Mouse (Mus musculus): ENCODE data around the gene Mslnl. TPM values are rescaled to one million over a fixed set of nuclear protein-coding genes. Genes with fewer than 3 reads are reported as not detected.

Gene Mslnl
- polyA plus RNA-seq, 1 experiment: not detected

GRCm38 (mm10) chr17:25792615-25793014 lies 56.8 kb downstream of the Mslnl start, which contains the start of gene Fam173a:
Gene Fam173a, minus strand, starts transcription at chr17:25792901.
- TF ChIP-seq POLR2A (IDR thresholded peaks at IDR 0.05; ENCODE audit: low read depth, low read length): no peak
- TF ChIP-seq CTCF (IDR thresholded peaks at IDR 0.05; ENCODE audit: borderline replicate concordance, insufficient read depth, low read length): no peak
- Histone ChIP-seq H3K4me3 (ENCODE audit: insufficient read depth, low read length) (peak within 1 kb of the TSS; percentile 55), H3K4me1 (ENCODE audit: control insufficient read depth, insufficient read depth, low read length) (peaks cover 7% of the 10 kb centered on the region; the same call in 1 of the 2 replicates), H3K27ac (ENCODE audit: insufficient read depth, low read length) (peak within 1 kb of the TSS; percentile 86)

- Histone ChIP-seq H3K4me3 (ENCODE audit: insufficient read depth, low read length) (no peak overlapping the region), H3K4me1 (ENCODE audit: control insufficient read depth, insufficient read depth, low read length) (peaks cover 7% of the 10 kb centered on the region; the same call in 1 of the 2 replicates), H3K27ac (ENCODE audit: insufficient read depth, low read length) (no peak overlapping the region)
- no peak for TF ChIP-seq POLR2A (IDR thresholded peaks at IDR 0.05; ENCODE audit: low read depth, low read length)
- TF ChIP-seq CTCF (IDR thresholded peaks at IDR 0.05; ENCODE audit: borderline replicate concordance, insufficient read depth, low read length): no peak
Observed at GRCm38 (mm10) chr17:25794197-25794596, 58.4 kb downstream of the Mslnl start.

GRCm38 (mm10) chr17:25794998-25795397 lies 59.2 kb downstream of the Mslnl start:
- H3K4me3 ChIP-seq (ENCODE audit: insufficient read depth, low read length): no peak overlapping the region
- peaks cover 7% of the 10 kb centered on the region; the same call in 1 of the 2 replicates for H3K4me1 ChIP-seq (ENCODE audit: control insufficient read depth, insufficient read depth, low read length)
- no peak overlapping the region for H3K27ac ChIP-seq (ENCODE audit: insufficient read depth, low read length)
- TF ChIP-seq CTCF (IDR thresholded peaks at IDR 0.05; ENCODE audit: borderline replicate concordance, insufficient read depth, low read length): no peak
- TF ChIP-seq POLR2A (IDR thresholded peaks at IDR 0.05; ENCODE audit: low read depth, low read length): no peak

GRCm38 (mm10) chr17:25795609-25796092 lies 59.8 kb downstream of the Mslnl start, which contains the start of gene AC134908.4:
Gene AC134908.4, minus strand, starts transcription at chr17:25795659.
- TF ChIP-seq POLR2A (IDR thresholded peaks at IDR 0.05; ENCODE audit: low read depth, low read length): no peak
- TF ChIP-seq CTCF (IDR thresholded peaks at IDR 0.05; ENCODE audit: borderline replicate concordance, insufficient read depth, low read length): no peak
- H3K27ac ChIP-seq (ENCODE audit: insufficient read depth, low read length): no peak within 1 kb of the TSS

GRCm38 (mm10) chr17:25796211-25796771 lies 60.4 kb downstream of the Mslnl start:
- Histone ChIP-seq H3K4me3 (ENCODE audit: insufficient read depth, low read length) (peak overlapping the region; percentile 76), H3K27ac (ENCODE audit: insufficient read depth, low read length) (no peak overlapping the region), H3K4me1 (ENCODE audit: control insufficient read depth, insufficient read depth, low read length) (peaks cover 7% of the 10 kb centered on the region; the same call in 1 of the 2 replicates)
- TF ChIP-seq POLR2A (IDR thresholded peaks at IDR 0.05; ENCODE audit: low read depth, low read length): no peak
- no peak for TF ChIP-seq CTCF (IDR thresholded peaks at IDR 0.05; ENCODE audit: borderline replicate concordance, insufficient read depth, low read length)

More at GRCm38 (mm10) chr17:25795609-25796092, 59.8 kb downstream of the Mslnl start, which contains the start of gene AC134908.4:
- Histone ChIP-seq H3K4me3 (ENCODE audit: insufficient read depth, low read length) (peak within 1 kb of the TSS; percentile 76), H3K4me1 (ENCODE audit: control insufficient read depth, insufficient read depth, low read length) (peaks cover 7% of the 10 kb centered on the region; the same call in 1 of the 2 replicates)

- Histone ChIP-seq H3K4me3 (ENCODE audit: insufficient read depth, low read length) (peak within 1 kb of the TSS; percentile 76), H3K4me1 (ENCODE audit: control insufficient read depth, insufficient read depth, low read length) (peaks cover 7% of the 10 kb centered on the region; the same call in 1 of the 2 replicates), H3K27ac (ENCODE audit: insufficient read depth, low read length) (no peak within 1 kb of the TSS)
- TF ChIP-seq POLR2A (IDR thresholded peaks at IDR 0.05; ENCODE audit: low read depth, low read length) (no peak), CTCF (IDR thresholded peaks at IDR 0.05; ENCODE audit: borderline replicate concordance, insufficient read depth, low read length) (no peak)
Observed at GRCm38 (mm10) chr17:25796951-25797369, 61.1 kb downstream of the Mslnl start, which contains the start of gene Metrn. Gene Metrn, minus strand, starts transcription at chr17:25797136.

Other genes with a start within 250 kb of the Mslnl start
- not detected in 2 replicates for gene Sstr5, start 238.8 kb upstream of the Mslnl start, polyA plus RNA-seq (2011; ENCODE audit: insufficient read length, low read depth, missing spikeins)
- 0.27 and 0.28 TPM in 2 replicates for gene Sox8, start 165.4 kb upstream of the Mslnl start, polyA plus RNA-seq (2011; ENCODE audit: insufficient read length, low read depth, missing spikeins)
- gene Lmf1, start 157.0 kb upstream of the Mslnl start, polyA plus RNA-seq (2011; ENCODE audit: insufficient read length, low read depth, missing spikeins): 15.2 and 19.2 TPM in 2 replicates
- gene Gng13, start 18.9 kb upstream of the Mslnl start, polyA plus RNA-seq (2011; ENCODE audit: insufficient read length, low read depth, missing spikeins): not detected in 2 replicates
- 9.0 and 10.7 TPM in 2 replicates for gene Chtf18, start 8.6 kb upstream of the Mslnl start, polyA plus RNA-seq (2011; ENCODE audit: insufficient read length, low read depth, missing spikeins)
- gene Rpusd1, start 8.4 kb upstream of the Mslnl start, polyA plus RNA-seq (2011; ENCODE audit: insufficient read length, low read depth, missing spikeins): 10.0 and 13.0 TPM in 2 replicates
- 2.3 and 3.3 TPM in 2 replicates for gene Msln, start 18.3 kb downstream of the Mslnl start, polyA plus RNA-seq (2011; ENCODE audit: insufficient read length, low read depth, missing spikeins)
- gene Narfl, start 37.7 kb downstream of the Mslnl start, polyA plus RNA-seq (2011; ENCODE audit: insufficient read length, low read depth, missing spikeins): 14.6 and 20.3 TPM in 2 replicates
- gene Haghl, start 49.6 kb downstream of the Mslnl start, polyA plus RNA-seq (2011; ENCODE audit: insufficient read length, low read depth, missing spikeins): 18.1 and 23.8 TPM in 2 replicates
- not detected in 2 replicates for gene Ccdc78, start 50.5 kb downstream of the Mslnl start, polyA plus RNA-seq (2011; ENCODE audit: insufficient read length, low read depth, missing spikeins)
- 25.4 and 26.4 TPM in 2 replicates for gene Fam173a, start 56.9 kb downstream of the Mslnl start, polyA plus RNA-seq (2011; ENCODE audit: insufficient read length, low read depth, missing spikeins)
- 2.0 TPM in 1 of 2 replicates, not detected in the other for gene AC134908.4, start 59.6 kb downstream of the Mslnl start, polyA plus RNA-seq (2011; ENCODE audit: insufficient read length, low read depth, missing spikeins)
- 24.8 and 33.5 TPM in 2 replicates for gene Metrn, start 61.1 kb downstream of the Mslnl start, polyA plus RNA-seq (2011; ENCODE audit: insufficient read length, low read depth, missing spikeins)
- gene Fbxl16, start 73.0 kb downstream of the Mslnl start, polyA plus RNA-seq (2011; ENCODE audit: insufficient read length, low read depth, missing spikeins): 4.1 and 4.7 TPM in 2 replicates
- 13.0 and 14.5 TPM in 2 replicates for gene Wdr24, start 87.6 kb downstream of the Mslnl start, polyA plus RNA-seq (2011; ENCODE audit: insufficient read length, low read depth, missing spikeins)
- gene Jmjd8, start 92.8 kb downstream of the Mslnl start, polyA plus RNA-seq (2011; ENCODE audit: insufficient read length, low read depth, missing spikeins): 24.4 and 27.9 TPM in 2 replicates
- 115 and 118 TPM in 2 replicates for gene Stub1, start 97.4 kb downstream of the Mslnl start, polyA plus RNA-seq (2011; ENCODE audit: insufficient read length, low read depth, missing spikeins)
- 1.8 and 2.1 TPM in 2 replicates for gene Rhbdl1, start 101.3 kb downstream of the Mslnl start, polyA plus RNA-seq (2011; ENCODE audit: insufficient read length, low read depth, missing spikeins)
- 0.63 TPM in 1 of 2 replicates, not detected in the other for gene Gm20683, start 105.7 kb downstream of the Mslnl start, polyA plus RNA-seq (2011; ENCODE audit: insufficient read length, low read depth, missing spikeins)
- 21.0 and 29.7 TPM in 2 replicates for gene Rhot2, start 108.8 kb downstream of the Mslnl start, polyA plus RNA-seq (2011; ENCODE audit: insufficient read length, low read depth, missing spikeins)
- gene Wdr90, start 125.5 kb downstream of the Mslnl start, polyA plus RNA-seq (2011; ENCODE audit: insufficient read length, low read depth, missing spikeins): 5.9 and 11.4 TPM in 2 replicates
- 7.1 and 9.8 TPM in 2 replicates for gene Mcrip2, start 132.7 kb downstream of the Mslnl start, polyA plus RNA-seq (2011; ENCODE audit: insufficient read length, low read depth, missing spikeins)
- 14.4 and 19.7 TPM in 2 replicates for gene Mettl26, start 139.0 kb downstream of the Mslnl start, polyA plus RNA-seq (2011; ENCODE audit: insufficient read length, low read depth, missing spikeins)
- 0.38 and 0.83 TPM in 2 replicates for gene Wfikkn1, start 144.8 kb downstream of the Mslnl start, polyA plus RNA-seq (2011; ENCODE audit: insufficient read length, low read depth, missing spikeins)
- gene Rab40c, start 183.7 kb downstream of the Mslnl start, polyA plus RNA-seq (2011; ENCODE audit: insufficient read length, low read depth, missing spikeins): 21.5 and 23.9 TPM in 2 replicates
- gene Pigq, start 208.9 kb downstream of the Mslnl start, polyA plus RNA-seq (2011; ENCODE audit: insufficient read length, low read depth, missing spikeins): 47.8 and 48.0 TPM in 2 replicates
- gene Nhlrc4, start 208.9 kb downstream of the Mslnl start, polyA plus RNA-seq (2011; ENCODE audit: insufficient read length, low read depth, missing spikeins): not detected in 2 replicates
- gene A930017K11Rik, start 216.5 kb downstream of the Mslnl start, polyA plus RNA-seq (2011; ENCODE audit: insufficient read length, low read depth, missing spikeins): not detected in 2 replicates
- 10.1 and 10.9 TPM in 2 replicates for gene Capn15, start 249.8 kb downstream of the Mslnl start, polyA plus RNA-seq (2011; ENCODE audit: insufficient read length, low read depth, missing spikeins)